Mouse (Mus musculus) frontal cortex, postnatal 10 days (tissue): ENCODE data around the gene Gprin1.
"Not testable (repeated sequence)": the region's sequence is repeated elsewhere in the genome, so short reads cannot be mapped to it uniquely, and the experiment has no call there.

Experiments used
- DNase-seq, 2 experiments: peaks; one replicate each; pipeline ENCODE4 v3.0.0; 2022; ENCODE audit warnings: low spot score in 2 of 2, mixed read lengths in 1 of 2

The Gprin1 gene

GRCm38 (mm10) chr13:54749864-54750411 is at the start of gene Gprin1:
TSS of gene Gprin1 (minus strand) at chr13:54749874.
- no peak for DNase-seq

DNA sequence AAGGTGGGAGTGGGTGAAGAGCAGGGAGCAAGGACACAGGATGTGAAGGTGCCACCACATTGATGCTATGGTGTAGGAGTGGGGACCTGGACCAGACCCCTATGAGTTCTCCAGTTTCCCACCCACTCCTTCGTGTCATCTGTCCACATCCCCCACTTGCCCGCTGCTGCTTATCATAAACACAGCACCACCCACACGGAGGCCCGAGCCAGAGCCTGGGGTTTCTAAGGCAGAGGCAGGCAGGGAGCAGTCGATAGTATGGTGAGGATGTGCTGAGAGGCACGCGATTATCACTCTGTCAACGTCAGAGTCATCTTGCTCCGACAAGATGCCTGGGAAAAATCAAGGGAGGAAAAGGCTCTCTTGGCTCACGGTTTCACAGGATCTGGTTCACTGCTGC is 49.1 kb upstream of the Gprin1 start:
- DNase-seq, result no peak

DNA sequence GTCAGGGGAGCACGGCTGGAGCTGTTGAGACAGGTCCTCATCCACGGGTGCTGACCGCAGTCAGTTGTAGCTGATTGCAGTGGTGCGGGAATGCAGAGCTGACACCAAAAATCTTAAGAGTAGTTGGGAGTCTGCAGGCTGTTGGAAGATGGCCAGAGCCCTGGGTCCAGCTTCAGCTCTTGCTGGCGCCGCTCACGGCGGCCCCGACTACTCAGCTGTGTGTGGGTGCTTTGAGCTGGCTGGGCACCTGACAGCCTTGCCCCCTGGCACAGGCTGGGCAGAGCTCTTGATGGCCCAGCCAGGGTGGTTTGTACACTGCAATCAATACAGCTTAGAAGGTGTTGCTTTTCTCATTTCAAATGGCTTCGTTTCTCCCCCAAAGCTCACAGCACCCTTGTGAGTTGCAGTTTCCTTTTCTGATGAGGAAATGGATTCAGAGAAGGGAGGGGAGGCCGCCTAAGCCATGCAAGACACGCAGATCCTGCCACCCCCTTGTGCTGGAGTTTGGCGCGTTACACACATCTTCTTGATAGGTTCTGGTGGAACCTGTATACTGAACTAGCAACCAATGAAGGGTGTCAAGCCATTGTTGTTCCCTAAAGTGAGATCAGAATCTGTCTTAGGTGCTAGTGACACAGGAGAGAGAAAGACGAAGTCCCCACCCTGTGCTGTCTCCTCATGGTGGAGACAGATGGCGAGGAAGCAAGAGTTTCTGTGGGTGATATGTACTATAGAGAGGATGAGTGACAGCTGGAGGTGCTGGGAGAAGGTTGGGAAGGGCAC is 48.4 kb upstream of the Gprin1 start:
- DNase-seq, result no peak

- DNase-seq, result no peak
These were observed 47.7 kb upstream of the Gprin1 start for GRCm38 (mm10) chr13:54797356-54797755.

DNA sequence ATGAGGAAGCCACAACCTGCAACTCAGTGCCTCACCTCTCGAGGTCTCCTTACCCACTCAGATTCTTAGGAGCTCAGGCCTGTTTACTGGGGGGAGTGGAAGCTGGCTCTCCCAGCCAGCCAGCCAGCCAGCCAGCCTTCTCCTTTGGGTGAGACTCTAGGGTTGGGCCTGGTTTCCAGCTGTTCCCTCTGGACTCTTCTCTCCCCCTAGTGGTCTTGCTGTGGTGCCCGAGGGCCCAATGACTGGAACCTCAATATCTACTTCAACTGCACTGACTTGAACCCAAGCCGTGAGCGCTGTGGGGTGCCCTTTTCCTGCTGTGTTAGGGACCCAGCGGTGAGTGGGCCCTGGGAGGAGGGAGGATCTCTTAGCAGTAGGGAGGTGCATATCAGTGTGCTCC is 45.2 kb upstream of the Gprin1 start:
- DNase-seq, result no peak

DNA sequence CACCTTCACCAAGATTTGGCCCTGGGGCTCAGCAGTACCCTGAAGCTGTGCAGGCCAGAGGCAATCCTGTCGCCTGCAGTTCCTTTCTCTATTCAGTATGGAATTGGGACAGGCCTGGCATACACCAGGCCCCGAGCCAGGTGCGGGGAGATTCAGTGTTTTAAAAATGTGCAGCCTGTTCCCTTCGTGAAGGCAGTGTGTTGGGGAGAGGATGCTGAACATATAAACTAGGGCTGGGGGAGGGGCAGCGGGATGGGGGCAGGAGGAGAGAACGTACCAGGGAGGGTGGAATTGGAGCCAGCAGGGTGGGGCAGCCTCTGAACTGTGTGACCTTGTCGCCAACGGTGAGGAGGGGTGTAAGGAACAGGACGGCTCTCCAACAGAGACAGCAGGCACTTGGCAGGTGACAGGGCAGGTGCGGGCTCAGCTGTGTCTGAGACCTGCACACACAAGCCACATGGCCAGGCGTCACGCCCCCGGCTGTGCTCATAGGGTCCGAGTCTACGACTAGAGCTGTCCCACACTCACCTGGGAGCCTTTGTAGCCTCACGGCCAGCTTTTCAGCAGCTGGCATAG is 44.4 kb upstream of the Gprin1 start:
- no peak for DNase-seq

GRCm38 (mm10) chr13:54792259-54793230 is 42.9 kb upstream of the Gprin1 start:
- no peak for DNase-seq

GRCm38 (mm10) chr13:54789561-54790397 is 40.1 kb upstream of the Gprin1 start:
- peak in 1 of 2 experiments; percentile 48 for DNase-seq

GRCm38 (mm10) chr13:54788740-54789560 is 39.3 kb upstream of the Gprin1 start, which contains the start of gene Tspan17:
TSS of gene Tspan17 (plus strand) at chr13:54789377.
- peak; percentile 90 to 91 for DNase-seq

DNA sequence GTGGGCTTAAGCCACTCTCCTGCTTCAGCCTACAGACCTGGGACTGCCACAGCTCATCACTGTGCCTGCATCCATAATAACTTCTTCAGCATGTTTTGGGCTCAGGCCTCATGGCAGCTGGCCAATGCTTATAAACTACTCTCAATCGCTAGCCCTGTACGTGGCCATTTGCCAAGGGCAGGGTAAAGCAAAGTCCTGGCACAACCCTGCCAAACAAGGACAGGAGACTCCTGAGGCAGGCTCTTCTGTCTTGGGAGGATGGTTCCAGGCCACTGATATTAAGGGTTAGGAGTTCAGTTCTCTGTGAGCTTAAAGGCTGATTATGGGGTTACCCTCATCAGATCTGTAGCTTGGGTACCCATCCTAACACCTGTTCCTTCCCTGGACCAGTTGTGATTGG is 37.9 kb upstream of the Gprin1 start:
- DNase-seq, result not testable (repeated sequence)

GRCm38 (mm10) chr13:54783698-54784097 is 34.0 kb upstream of the Gprin1 start, which contains the start of gene Eif4e1b:
TSS of gene Eif4e1b (plus strand) at chr13:54783998.
- DNase-seq, result no peak

DNA sequence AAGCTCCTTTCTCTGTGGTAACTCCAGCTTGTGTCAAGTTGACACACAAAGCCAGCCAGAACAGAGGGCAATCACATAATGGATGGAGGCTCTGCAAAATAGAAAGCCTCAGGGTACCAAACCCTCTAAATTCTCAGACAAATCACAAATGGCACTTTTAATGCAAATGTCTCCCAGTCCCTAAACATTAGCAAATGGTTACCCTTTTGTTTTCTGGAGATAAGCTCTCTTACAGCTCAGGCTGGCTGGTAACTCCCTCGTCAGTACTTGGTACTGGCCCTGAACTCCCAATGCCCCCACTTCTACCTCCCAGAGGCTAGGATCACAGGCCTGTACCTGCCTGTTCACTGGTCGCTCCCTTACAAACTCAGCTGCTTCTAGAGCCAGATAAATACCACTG is 33.6 kb upstream of the Gprin1 start:
- no peak for DNase-seq

- DNase-seq, result no peak
These were observed 31.4 kb upstream of the Gprin1 start for GRCm38 (mm10) chr13:54781086-54781485.

DNA sequence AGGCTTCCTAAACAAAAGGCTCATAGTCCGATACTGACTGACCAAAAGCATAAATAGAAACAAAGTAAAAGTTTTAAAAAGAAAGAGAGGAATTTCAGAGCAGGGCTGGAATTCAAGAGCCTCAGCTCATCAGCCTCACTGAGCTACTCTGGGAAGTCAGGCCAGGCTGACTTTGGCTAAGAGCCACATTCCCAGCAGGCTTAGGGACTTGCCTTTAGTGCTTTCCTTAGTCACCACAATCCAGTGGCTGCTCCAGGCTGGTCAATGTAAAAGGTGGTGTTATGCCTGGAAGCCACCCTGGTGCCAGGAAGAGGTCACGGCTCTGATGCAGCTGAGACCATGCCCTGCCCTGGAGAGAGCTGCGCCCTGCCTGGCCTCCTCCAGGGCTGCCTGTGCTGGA is 30.9 kb upstream of the Gprin1 start:
- DNase-seq, result no peak

GRCm38 (mm10) chr13:54767012-54767411 is 17.3 kb upstream of the Gprin1 start:
- no peak for DNase-seq

DNA sequence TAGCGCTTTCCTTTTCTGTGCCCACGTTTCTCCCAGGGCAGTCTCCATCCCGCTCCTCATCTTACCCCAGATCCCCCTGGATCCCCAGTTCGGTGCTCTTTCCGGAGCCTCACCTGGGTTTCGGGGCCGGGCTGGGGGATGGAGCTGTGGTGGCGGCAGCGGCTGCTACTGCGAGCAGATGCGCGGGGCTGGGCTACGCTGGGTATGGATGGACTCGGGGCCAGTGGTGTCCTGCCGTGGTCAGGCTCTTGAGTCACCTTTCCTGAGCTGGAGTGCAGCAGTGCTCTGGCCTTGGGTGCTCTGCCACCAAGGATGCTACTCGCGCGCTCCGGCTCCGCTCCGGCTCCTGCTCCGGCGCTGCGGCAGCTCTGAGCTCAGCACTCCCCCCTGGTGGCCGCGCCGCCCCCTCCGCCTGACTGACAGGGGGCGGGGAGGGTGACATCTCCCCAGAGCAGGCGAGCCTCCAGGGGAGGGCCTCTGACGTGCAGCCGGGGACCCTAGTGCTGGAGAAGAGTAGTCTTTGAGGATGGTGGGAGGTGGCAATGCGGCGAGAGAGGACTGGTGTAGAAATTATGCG is 16.6 kb upstream of the Gprin1 start, which contains the start of gene Sncb:
Gene Sncb, minus strand, starts transcription at position 404 of the 577 bp plus-strand sequence.
- DNase-seq, result peak; percentile 80 to 85

DNA sequence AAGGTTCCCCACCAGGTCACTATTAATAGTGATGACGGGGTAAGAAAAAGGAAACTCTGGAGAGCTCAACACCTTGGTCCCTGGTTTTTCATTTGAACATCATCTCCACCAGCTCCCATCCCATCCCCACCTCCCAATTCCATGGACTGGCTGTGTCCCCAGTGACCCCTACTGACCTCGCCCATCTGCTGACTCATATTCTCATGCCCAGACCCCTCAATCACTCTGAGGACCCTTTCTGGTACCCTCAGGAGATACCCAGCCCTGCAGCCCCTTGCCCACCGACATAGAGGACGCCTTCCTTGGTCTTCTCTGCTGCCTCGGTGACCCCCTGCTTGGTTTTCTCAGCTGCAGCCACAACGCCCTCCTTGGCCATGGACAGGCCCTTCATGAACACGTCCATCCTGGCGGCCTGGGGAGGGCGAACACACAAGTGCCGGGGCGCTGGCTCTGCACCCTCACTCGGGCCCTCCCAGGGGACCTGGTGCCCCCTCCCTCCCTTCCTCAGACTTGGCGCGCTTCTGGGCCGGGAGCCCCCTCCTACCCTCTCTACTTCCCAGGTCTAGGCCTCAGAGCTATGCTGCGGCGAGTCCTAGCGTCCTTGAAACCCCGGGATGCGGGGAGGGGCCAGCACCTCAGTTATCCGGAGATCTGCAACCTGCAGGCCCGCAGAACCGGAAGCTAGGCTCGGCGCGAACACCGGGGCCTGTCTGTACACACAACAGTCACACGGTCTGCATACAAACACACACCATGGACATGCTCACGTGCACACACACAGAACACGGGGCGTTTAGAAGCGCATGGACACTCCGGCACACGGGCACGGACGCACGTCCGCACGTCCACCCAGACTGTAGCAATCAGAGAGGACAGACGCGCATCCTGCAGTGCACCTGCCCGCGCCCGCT is 15.9 kb upstream of the Gprin1 start:
- DNase-seq, result no peak

DNA sequence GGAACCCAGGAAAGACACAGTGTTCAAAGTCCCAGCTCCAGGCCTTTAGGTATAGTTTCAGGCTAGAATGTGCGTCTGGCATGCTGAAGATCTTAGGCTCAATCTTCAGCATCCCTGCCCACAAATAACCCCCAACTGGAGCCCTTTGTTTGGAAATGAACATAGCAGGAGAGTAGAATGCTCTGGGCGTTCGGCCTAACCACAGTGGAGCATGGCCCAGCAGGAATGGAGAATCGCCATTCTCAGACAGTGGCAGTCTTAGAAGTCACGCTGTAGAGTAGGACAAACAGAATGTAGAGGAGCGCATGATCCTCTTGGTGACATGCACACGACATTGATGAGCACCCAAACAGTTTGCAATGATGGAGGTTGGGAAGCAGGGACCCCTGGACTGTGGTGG is 11.2 kb upstream of the Gprin1 start:
- DNase-seq, result no peak
